Mouse (Mus musculus): ENCODE measurements around the gene Rbm4b.
"Not testable (repeated sequence)": the region's sequence is repeated elsewhere in the genome, so short reads cannot be mapped to it uniquely, and the experiment has no call there.

Rbm4b gene

DNA sequence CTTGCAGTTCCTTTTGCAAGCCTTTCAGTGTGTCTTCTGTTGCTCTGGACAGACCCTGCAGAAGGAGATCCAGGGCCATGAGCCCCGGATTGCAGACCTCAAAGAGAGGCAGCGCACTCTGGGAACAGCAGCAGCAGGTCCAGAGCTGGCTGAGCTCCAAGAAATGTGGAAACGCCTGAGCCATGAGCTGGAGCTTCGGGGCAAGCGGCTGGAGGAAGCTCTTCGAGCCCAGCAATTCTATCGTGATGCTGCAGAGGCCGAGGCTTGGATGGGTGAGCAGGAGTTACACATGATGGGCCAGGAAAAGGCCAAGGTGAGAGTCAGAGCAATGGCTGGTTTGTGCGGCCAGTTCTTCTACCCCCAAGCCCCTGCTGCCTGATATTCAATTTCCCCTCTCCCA lies 11.2 kb upstream of the Rbm4b start:
- DNase-seq (ENCODE audit: low spot score): peak; percentile 27

DNA sequence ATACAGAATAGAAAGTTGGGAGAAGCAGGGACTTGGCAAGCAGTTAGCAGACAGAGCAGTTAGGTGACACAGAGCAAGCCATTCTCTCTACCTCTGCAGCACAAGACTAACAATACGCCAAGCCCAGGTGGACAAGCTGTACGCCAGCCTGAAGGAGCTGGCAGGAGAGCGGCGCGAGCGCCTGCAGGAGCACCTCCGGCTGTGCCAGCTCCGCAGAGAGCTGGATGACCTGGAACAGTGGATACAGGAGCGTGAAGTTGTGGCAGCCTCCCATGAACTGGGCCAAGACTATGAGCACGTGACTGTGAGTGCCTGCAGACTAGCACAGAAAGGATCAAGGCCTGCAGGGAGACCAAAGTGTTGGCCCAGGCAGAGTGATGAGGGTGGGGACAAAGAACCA lies 10.6 kb upstream of the Rbm4b start:
- DNase-seq (ENCODE audit: low spot score): no peak

- DNase-seq (ENCODE audit: low spot score): no peak
These were observed 9.7 kb upstream of the Rbm4b start for GRCm38 (mm10) chr19:4746611-4747010.

GRCm38 (mm10) chr19:4747631-4748312 lies 8.5 kb upstream of the Rbm4b start:
- DNase-seq (ENCODE audit: low spot score): no peak

DNA sequence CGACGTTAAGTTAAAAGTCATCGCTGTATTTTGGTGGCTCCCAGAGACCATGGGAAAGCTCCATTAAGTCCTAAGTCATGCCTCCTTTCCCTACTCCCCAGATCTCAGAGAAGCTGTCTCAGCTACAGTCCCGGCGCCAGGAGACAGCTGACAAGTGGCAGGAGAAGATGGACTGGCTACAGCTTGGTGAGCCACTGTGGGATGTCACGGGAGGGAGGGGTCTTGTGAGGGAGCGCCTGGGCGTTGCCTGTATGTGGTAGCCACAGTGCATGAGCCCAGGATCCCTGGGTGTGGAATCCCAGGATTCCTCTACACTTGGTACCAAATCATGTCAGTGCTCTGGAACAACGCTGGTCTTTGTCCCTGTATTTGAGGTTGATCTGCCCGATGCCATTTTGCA lies 7.8 kb upstream of the Rbm4b start:
- no peak for DNase-seq (ENCODE audit: low spot score)

DNA sequence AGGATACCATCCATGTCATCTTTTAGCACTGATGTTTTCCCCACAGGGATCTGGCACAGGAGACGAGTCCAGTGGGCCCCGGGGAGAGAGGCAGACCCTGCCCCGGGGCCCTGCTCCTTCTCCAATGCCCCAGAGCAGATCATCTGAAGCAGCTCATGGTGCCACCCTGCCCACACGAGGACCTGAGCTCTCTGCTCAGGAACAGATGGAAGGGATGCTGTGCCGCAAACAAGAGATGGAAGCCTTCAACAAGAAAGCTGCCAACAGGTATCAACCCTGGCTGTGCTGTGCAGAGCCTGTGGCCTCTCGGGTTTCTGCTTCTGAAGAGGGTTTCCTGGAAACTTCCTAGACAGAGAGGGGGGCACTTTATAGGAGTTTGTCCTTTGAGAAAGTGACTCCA lies 6.3 kb upstream of the Rbm4b start:
- no peak for DNase-seq (ENCODE audit: low spot score)

- peak; percentile 78 for DNase-seq (ENCODE audit: low spot score)
These were observed 618 bp upstream of the Rbm4b start for GRCm38 (mm10) chr19:4755565-4756192.

DNA sequence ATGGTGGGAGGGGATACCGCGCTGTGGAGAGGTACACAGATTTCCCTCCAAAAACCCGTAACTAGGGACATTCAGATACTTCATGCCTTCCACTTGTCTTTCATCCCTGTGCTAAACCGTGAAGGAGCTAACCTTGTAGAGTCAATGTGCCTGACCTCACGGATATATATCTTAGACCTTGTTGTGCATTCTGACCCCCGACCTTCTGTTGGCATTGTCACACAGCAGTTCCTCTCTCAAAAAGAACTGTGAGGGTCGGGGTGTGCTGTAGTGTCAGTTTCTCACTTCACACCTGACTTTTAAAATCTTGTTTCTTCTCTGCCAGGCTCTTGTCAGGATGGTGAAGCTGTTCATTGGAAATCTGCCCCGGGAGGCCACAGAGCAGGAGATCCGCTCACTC lies 624 bp downstream of the Rbm4b start:
- no peak for DNase-seq (ENCODE audit: low spot score)

- DNase-seq (ENCODE audit: low spot score): not testable (repeated sequence)
These were observed 4.2 kb downstream of the Rbm4b start for GRCm38 (mm10) chr19:4760544-4760943.

DNA sequence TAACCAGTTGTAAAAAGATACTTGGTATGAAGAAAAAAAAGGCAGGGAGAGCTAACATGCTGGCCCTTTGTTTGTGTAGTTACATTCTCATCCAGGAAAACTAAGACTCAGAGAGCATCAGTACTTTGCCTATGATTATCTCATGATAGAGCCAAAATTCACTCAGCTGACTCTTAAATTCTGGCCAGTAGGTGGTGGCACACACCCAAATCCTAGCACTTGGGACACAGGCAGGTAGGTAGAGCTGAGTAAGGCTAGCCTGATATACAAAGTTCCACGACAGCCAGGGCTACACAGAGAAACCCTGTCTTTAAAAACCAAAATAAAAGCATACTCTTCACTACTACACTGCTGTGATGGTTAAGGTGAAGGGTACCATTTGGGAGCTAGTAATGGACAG lies 6.6 kb downstream of the Rbm4b start:
- DNase-seq (ENCODE audit: low spot score): no peak

DNA sequence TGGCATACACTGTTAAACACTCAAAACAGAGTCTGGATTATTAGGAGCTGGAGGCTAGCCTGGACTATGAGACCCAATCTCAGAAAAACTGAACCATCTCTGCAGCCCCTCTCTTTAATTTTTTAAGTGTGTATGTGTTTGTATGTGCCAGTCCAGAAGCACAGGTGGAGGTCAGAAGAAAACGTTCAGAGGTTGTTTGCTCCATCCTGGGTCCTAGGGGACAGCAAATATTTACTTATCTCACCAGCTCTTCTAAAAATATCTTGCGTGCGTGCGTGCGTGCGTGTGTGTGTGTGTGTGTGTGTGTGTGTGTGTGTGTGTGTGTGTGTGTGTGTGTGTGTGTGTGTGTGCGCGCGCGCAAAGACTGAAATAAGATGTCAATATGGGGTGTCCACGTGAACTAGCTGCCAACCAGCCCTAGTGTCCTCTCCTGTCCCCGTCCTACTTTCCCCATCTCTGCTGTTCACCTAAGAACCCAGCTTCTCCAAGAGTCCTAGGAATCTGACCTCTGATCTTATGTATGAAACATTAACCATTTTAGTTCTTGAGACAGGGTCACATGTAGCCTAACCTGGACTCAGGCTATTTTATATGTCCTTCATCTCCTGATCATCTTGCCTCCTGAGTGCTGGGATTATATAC lies 11.3 kb downstream of the Rbm4b start:
- DNase-seq (ENCODE audit: low spot score): no peak

DNA sequence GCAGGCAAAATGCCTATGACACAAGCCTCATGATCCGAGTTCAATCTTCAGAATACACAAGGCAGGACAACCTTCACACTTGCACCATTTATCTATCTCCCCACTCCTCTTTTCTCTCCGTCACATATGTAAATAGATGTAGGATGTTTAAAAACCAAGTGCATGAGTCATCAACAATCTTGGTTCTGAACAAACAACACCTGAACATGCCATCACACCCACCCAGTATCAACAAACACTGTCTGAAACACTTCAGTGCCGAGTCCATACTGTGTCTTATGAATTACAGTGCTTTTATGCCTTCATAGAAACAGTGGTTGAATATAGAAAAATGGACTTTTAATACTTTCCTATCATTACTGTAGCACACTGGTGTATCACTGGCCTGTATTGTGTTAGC lies 16.5 kb downstream of the Rbm4b start:
- DNase-seq (ENCODE audit: low spot score): no peak

GRCm38 (mm10) chr19:4782891-4783290 lies 26.6 kb downstream of the Rbm4b start:
- no peak for DNase-seq (ENCODE audit: low spot score)

GRCm38 (mm10) chr19:4785206-4785605 lies 28.9 kb downstream of the Rbm4b start:
- no peak for DNase-seq (ENCODE audit: low spot score)

DNA sequence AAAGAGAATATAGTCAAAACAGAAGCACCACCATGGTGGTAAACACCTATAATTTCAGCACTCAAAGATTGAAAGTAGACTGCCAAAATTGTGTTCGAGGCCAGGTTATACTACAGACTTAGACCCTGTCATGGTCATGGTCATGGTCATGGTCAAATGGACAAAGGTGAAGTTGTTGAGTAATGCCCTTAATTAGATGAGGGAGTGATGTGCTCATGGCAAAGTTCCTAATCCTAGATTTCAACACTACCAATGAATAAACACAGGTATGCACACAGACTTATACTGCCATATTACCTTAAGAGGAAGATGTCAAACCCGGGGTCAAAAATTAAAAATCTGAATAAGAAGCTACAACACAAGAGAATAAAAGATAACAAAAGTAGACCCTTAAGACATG lies 30.0 kb downstream of the Rbm4b start:
- DNase-seq (ENCODE audit: low spot score): no peak

GRCm38 (mm10) chr19:4793281-4793830 lies 37.1 kb downstream of the Rbm4b start:
- no peak for DNase-seq (ENCODE audit: low spot score)

GRCm38 (mm10) chr19:4793831-4794422 lies 37.6 kb downstream of the Rbm4b start, which contains the start of gene Rbm4:
TSS of gene Rbm4 (minus strand) at chr19:4793901.
- DNase-seq (ENCODE audit: low spot score): peak; percentile 92

- DNase-seq (ENCODE audit: low spot score): no peak
These were observed 39.6 kb downstream of the Rbm4b start for GRCm38 (mm10) chr19:4795929-4796328.

DNA sequence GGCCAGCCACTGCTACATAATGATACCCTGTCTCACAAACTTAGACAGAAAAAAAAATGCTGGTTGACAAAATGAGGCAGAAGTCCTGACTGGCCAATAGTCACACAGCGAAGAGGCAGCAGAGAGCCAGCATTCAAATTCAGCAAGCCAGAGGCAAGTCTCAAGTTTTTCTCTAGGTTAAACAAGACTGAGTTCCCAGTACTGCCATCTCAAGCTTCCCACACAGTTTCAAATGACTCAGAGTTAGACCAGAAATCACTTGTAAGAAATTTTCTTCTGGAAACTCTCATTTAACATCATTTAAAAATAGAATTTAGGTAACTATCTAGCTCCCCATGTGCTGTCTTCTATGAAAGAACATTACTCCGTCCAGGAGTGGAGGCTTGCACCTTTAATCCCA lies 41.5 kb downstream of the Rbm4b start:
- no peak for DNase-seq (ENCODE audit: low spot score)

GRCm38 (mm10) chr19:4799083-4799482 lies 42.8 kb downstream of the Rbm4b start:
- no peak for DNase-seq (ENCODE audit: low spot score)

DNA sequence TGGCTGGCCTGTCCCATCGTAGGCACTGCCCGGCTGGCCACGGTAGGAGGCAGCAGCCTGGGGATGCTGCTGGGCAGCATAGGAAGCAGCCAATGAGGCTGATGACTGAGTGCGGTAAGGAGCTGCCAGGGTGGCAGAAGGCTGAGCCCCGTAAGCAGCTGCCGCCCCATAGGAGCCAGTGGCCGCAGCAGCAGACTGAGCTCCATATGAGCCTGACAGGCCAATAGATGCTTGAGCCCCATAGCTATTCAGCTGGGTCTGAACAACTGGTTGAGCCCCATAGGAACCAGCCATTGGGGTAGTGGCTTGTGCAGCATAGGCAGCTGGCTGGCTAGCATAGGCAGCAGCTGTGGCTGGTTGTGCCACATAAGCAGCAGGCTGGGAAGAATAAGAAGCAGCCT lies 46.4 kb downstream of the Rbm4b start:
- DNase-seq (ENCODE audit: low spot score): no peak

- no peak for DNase-seq (ENCODE audit: low spot score)
These were observed 47.0 kb downstream of the Rbm4b start for GRCm38 (mm10) chr19:4803283-4803682.

GRCm38 (mm10) chr19:4810309-4810708 lies 54.0 kb downstream of the Rbm4b start:
- DNase-seq (ENCODE audit: low spot score): no peak

Measured in ovary, postnatal 14 days (tissue).